Mouse (Mus musculus): ENCODE measurements around the gene Hif1an. TPM values are rescaled to one million over a fixed set of nuclear protein-coding genes. Genes with fewer than 3 reads are reported as not detected.

Gene Hif1an
- polyA plus RNA-seq, 1 experiment from 2014 or later, result 28.2 TPM

DNA sequence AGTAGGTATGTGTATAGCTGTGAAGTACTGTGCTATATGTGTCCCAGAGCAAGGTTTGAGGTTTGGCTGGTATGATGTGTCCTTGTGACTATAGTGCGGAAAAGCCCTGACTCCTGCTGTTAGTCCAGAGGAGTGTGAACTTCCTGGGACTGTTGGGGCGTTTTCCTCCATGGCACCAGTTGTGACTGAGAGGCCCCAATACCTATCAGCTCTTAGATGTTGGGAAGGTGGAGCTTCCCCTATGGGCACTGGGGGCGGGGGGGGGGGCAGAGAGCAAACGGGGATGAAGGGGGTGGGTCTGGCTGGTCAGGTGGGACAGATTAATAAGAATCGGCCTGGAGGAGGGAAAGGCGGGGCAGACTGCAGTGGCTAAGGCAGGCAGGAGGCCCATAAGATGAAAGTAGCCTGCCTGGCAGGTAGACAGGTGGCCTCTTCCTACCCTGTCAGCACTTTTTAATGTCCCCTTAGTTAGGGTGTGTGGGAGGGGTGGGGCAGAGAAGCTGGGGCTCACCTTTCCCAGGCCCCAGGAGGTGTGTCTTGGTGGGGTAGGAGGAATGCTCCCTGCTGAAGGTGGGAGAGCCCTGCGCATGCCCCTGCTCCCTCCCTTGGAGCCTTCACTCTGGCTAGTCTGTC lies 27.1 kb downstream of the Hif1an start:
- no peak for ATAC-seq (ENCODE audit: low read depth)
- WGBS, result 63% methylated on average over 7 of the region's 7 CpGs
- no peak overlapping the region for H3K27ac ChIP-seq (ENCODE audit: low read depth, low read length)
- no peaks in the 10 kb centered on the region for H3K27me3 ChIP-seq (ENCODE audit: control insufficient read depth, insufficient read depth, low read length)
- no peak overlapping the region for H3K9ac ChIP-seq (replicated peaks; ENCODE audit: low read depth, low read length)
- 0 out of 2 replicates have a peak, but pooled peaks cover 4% of the 10 kb centered on the region for H3K4me1 ChIP-seq (ENCODE audit: control insufficient read depth, insufficient read depth, low read length)
- H3K4me2 ChIP-seq (ENCODE audit: low read depth, low read length), result no peak overlapping the region
- H3K4me3 ChIP-seq (ENCODE audit: low read depth, low read length), result no peak overlapping the region
- no peaks in the 10 kb centered on the region for H3K36me3 ChIP-seq (ENCODE audit: control insufficient read depth, insufficient read depth, low read length)
- H3K9me3 ChIP-seq (ENCODE audit: control insufficient read depth, low read length), result no peaks in the 10 kb centered on the region

GRCm38 (mm10) chr19:44590992-44591391 lies 28.3 kb downstream of the Hif1an start:
- H3K4me2 ChIP-seq (ENCODE audit: low read depth, low read length), result no peak overlapping the region
- no peaks in the 10 kb centered on the region for H3K27me3 ChIP-seq (ENCODE audit: control insufficient read depth, insufficient read depth, low read length)
- peak overlapping the region; percentile 64; the same call in 1 of the 2 replicates for H3K27ac ChIP-seq (ENCODE audit: low read depth, low read length)
- ATAC-seq (ENCODE audit: low read depth), result peak; percentile 58
- no peaks in the 10 kb centered on the region for H3K9me3 ChIP-seq (ENCODE audit: control insufficient read depth, low read length)
- no peaks in the 10 kb centered on the region for H3K36me3 ChIP-seq (ENCODE audit: control insufficient read depth, insufficient read depth, low read length)
- 73% methylated on average over 18 of the region's 18 CpGs for WGBS
- no peak overlapping the region for H3K9ac ChIP-seq (replicated peaks; ENCODE audit: low read depth, low read length)
- 0 out of 2 replicates have a peak, but pooled peaks cover 4% of the 10 kb centered on the region for H3K4me1 ChIP-seq (ENCODE audit: control insufficient read depth, insufficient read depth, low read length)
- no peak overlapping the region for H3K4me3 ChIP-seq (ENCODE audit: low read depth, low read length)

GRCm38 (mm10) chr19:44591638-44592037 lies 29.0 kb downstream of the Hif1an start:
- Histone ChIP-seq H3K36me3 (ENCODE audit: control insufficient read depth, insufficient read depth, low read length) (no peaks in the 10 kb centered on the region), H3K27ac (ENCODE audit: low read depth, low read length) (no peak overlapping the region), H3K9ac (replicated peaks; ENCODE audit: low read depth, low read length) (no peak overlapping the region), H3K4me2 (ENCODE audit: low read depth, low read length) (no peak overlapping the region), H3K4me3 (ENCODE audit: low read depth, low read length) (no peak overlapping the region), H3K9me3 (ENCODE audit: control insufficient read depth, low read length) (no peaks in the 10 kb centered on the region), H3K4me1 (ENCODE audit: control insufficient read depth, insufficient read depth, low read length) (0 out of 2 replicates have a peak, but pooled peaks cover 4% of the 10 kb centered on the region), H3K27me3 (ENCODE audit: control insufficient read depth, insufficient read depth, low read length) (no peaks in the 10 kb centered on the region)
- WGBS, result 62% methylated on average over 6 of the region's 6 CpGs
- ATAC-seq (ENCODE audit: low read depth), result no peak

GRCm38 (mm10) chr19:44594180-44594579 lies 31.5 kb downstream of the Hif1an start:
- Histone ChIP-seq H3K4me3 (ENCODE audit: low read depth, low read length) (no peak overlapping the region), H3K9me3 (ENCODE audit: control insufficient read depth, low read length) (no peaks in the 10 kb centered on the region), H3K4me1 (ENCODE audit: control insufficient read depth, insufficient read depth, low read length) (0 out of 2 replicates have a peak, but pooled peaks cover 4% of the 10 kb centered on the region), H3K27me3 (ENCODE audit: control insufficient read depth, insufficient read depth, low read length) (no peaks in the 10 kb centered on the region), H3K9ac (replicated peaks; ENCODE audit: low read depth, low read length) (no peak overlapping the region), H3K4me2 (ENCODE audit: low read depth, low read length) (no peak overlapping the region), H3K27ac (ENCODE audit: low read depth, low read length) (no peak overlapping the region), H3K36me3 (ENCODE audit: control insufficient read depth, insufficient read depth, low read length) (no peaks in the 10 kb centered on the region)
- WGBS, result 91% methylated on average over 14 of the region's 14 CpGs
- ATAC-seq (ENCODE audit: low read depth), result no peak

DNA sequence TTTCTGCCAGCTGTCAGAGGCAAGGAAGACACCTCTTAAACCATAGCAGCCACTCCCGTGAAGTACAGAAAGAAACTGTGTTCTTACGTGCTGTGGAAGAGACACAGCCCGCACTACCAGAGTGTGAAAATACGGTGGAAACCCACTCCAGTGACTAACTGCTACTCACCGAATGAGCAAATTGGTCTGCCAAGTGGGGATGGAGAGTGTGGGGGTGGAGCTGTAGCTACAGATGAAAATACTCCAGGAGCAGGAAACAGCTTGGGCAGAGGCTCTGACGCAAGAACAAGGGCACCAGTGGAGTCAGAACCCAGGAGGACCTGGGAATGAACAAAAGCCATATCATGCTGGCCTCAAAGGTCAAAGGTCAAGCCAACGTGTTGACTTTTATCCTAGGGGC lies 55.5 kb downstream of the Hif1an start:
- H3K27ac ChIP-seq (ENCODE audit: low read depth, low read length), result no peak overlapping the region
- H3K4me1 ChIP-seq (ENCODE audit: control insufficient read depth, insufficient read depth, low read length), result no peaks in the 10 kb centered on the region
- no peak for ATAC-seq (ENCODE audit: low read depth)
- H3K36me3 ChIP-seq (ENCODE audit: control insufficient read depth, insufficient read depth, low read length), result no peaks in the 10 kb centered on the region
- no peak overlapping the region for H3K9ac ChIP-seq (replicated peaks; ENCODE audit: low read depth, low read length)
- no peak overlapping the region for H3K4me2 ChIP-seq (ENCODE audit: low read depth, low read length)
- H3K9me3 ChIP-seq (ENCODE audit: control insufficient read depth, low read length), result no peaks in the 10 kb centered on the region
- H3K27me3 ChIP-seq (ENCODE audit: control insufficient read depth, insufficient read depth, low read length), result no peaks in the 10 kb centered on the region; the same call in 1 of the 2 replicates
- WGBS, result 55% methylated on average over 7 of the region's 7 CpGs
- H3K4me3 ChIP-seq (ENCODE audit: low read depth, low read length), result no peak overlapping the region

Other genes with a start within 250 kb of the Hif1an start
- 0.13 and 0.15 TPM in 2 replicates for gene Scd4, start 229.8 kb upstream of the Hif1an start, polyA plus RNA-seq (2014; fragmentation: Nextera tagmentation; extraction: Ambion mirVana)
- 7.6 and 10.9 TPM in 2 replicates for gene Scd1, start 155.0 kb upstream of the Hif1an start, polyA plus RNA-seq (2014; fragmentation: Nextera tagmentation; extraction: Ambion mirVana)
- 0.12 TPM in 1 of 2 replicates, not detected in the other for gene Wnt8b, start 69.4 kb upstream of the Hif1an start, polyA plus RNA-seq (2014; fragmentation: Nextera tagmentation; extraction: Ambion mirVana)
- 0.17 and 0.40 TPM in 2 replicates for gene Sec31b, start 17.0 kb upstream of the Hif1an start, polyA plus RNA-seq (2014; fragmentation: Nextera tagmentation; extraction: Ambion mirVana)
- not detected in 2 replicates for gene Gm20538, start 10.0 kb upstream of the Hif1an start, polyA plus RNA-seq (2014; fragmentation: Nextera tagmentation; extraction: Ambion mirVana)
- 678 and 806 TPM in 2 replicates for gene Ndufb8, start 7.4 kb upstream of the Hif1an start, polyA plus RNA-seq (2014; fragmentation: Nextera tagmentation; extraction: Ambion mirVana)
- 23.8 and 27.0 TPM in 2 replicates for gene Pax2, start 193.2 kb downstream of the Hif1an start, polyA plus RNA-seq (2014; fragmentation: Nextera tagmentation; extraction: Ambion mirVana)

Data from neural tube, embryonic 14.5 days (tissue).